Mouse (Mus musculus) embryo, embryonic 9.5 days (tissue): Measurements from ENCODE around the gene Rhox3g.
"Not testable (repeated sequence)": the region's sequence is repeated elsewhere in the genome, so short reads cannot be mapped to it uniquely, and the experiment has no call there.

Source experiments
- DNase-seq: peaks from one replicate; pipeline ENCODE4 v3.0.0-alpha.2; 2017; ENCODE audit errors: extremely low spot score

Gene Rhox3g

GRCm38 (mm10) chrX:37628512-37628911 lies at the start of gene Rhox3g:
Rhox3g (minus strand) TSS chrX:37628612.
- DNase-seq, result not testable (repeated sequence)

DNA sequence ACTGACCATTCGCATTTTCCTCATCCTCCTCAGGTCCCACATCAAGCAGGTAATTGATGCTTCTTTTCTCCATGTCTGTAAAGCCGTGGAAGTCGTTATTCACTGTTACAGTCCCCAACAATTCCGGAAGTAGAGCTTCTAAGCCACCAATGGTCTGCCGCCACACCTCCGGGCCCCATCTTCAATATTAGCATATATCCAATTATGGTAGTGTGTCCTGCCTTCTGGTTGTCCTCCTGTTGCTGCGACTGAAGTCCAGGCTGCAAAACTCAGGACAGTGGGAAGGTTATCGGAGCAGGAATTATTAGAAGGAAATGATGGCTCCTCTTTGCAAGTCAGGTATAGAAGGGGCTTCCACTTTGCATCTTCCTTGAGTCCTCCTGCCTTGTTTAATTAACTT lies 44.8 kb upstream of the Rhox3g start, which contains the start of gene Rhox2h:
Gene Rhox2h, minus strand, starts transcription at position 101 of the 400 bp plus-strand sequence.
- not testable (repeated sequence) for DNase-seq

GRCm38 (mm10) chrX:37668664-37669063 lies 40.3 kb upstream of the Rhox3g start, which contains the start of gene Rhox3h:
Rhox3h (minus strand) TSS chrX:37668764.
- not testable (repeated sequence) for DNase-seq

DNA sequence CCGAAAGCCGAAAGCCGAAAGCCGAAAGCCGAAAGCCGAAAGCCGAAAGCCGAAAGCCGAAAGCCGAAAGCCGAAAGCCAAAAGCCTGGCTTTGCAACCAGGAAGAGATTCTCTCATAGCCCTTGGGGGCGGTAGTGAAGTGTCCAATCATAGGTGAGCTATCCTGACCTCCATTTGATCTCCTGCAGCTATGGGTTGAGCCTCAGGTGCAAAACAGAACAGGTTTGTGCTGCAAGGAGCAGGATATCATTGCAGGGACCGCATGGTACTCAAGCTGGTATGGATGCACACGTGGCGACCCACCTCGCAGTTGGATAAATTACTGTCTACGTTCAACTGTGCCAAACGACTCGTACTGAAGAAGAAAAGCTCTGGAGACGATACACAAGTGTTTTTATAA lies 22.8 kb upstream of the Rhox3g start, which contains the start of gene Rhox4g:
Gene Rhox4g, minus strand, starts transcription at position 101 of the 400 bp plus-strand sequence.
- not testable (repeated sequence) for DNase-seq

GRCm38 (mm10) chrX:37643370-37643769 lies 15.0 kb upstream of the Rhox3g start, which contains the start of gene Rhox2g:
Rhox2g (minus strand) TSS chrX:37643470.
- DNase-seq, result not testable (repeated sequence)

- not testable (repeated sequence) for DNase-seq
These were observed 20.8 kb downstream of the Rhox3g start, which contains the start of gene Rhox4f for GRCm38 (mm10) chrX:37607604-37608003. Rhox4f (minus strand) TSS chrX:37607704.

DNA sequence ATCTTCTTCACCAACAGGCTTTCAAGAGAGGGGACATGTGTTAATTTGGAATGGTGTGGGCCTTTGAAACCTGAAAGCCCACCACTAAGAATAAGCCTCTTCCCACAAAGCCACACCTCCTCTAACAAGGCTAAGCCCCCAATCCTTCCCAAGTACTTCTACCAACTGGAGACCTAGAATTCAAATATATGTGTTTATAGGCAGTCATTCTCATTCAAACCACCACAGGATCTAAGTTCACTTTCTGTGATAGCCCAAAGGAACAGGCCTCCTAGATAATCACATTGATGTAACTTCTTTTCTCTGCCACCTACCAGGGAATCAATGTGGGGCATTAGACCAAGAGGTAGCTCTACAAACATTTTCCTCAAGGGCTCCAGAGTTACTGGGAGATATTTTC lies 47.7 kb downstream of the Rhox3g start, which contains the start of gene Rhox3f:
Gene Rhox3f, plus strand, starts transcription at position 301 of the 400 bp plus-strand sequence.
- DNase-seq, result not testable (repeated sequence)
